Mouse (Mus musculus) cerebellum, adult 11 months (tissue): Measurements from ENCODE around the gene Dock9.

Experiments
- DNase-seq: peaks from one replicate; pipeline ENCODE4 v3.0.0; 2022

Gene Dock9

GRCm38 (mm10) chr14:121617645-121618390 lies 179.8 kb downstream of the Dock9 start:
- DNase-seq: peak; percentile 91

- no peak for DNase-seq
Observed at GRCm38 (mm10) chr14:121615431-121615830, 182.2 kb downstream of the Dock9 start.

- no peak for DNase-seq
Observed at GRCm38 (mm10) chr14:121614461-121615170, 183.0 kb downstream of the Dock9 start.

- DNase-seq: no peak
Observed at GRCm38 (mm10) chr14:121613490-121613889, 184.1 kb downstream of the Dock9 start.

- no peak for DNase-seq
Observed at GRCm38 (mm10) chr14:121612926-121613325, 184.7 kb downstream of the Dock9 start.

GRCm38 (mm10) chr14:121611533-121611932 lies 186.1 kb downstream of the Dock9 start:
- DNase-seq: no peak

GRCm38 (mm10) chr14:121611098-121611497 lies 186.5 kb downstream of the Dock9 start:
- no peak for DNase-seq

GRCm38 (mm10) chr14:121608522-121608921 lies 189.1 kb downstream of the Dock9 start:
- no peak for DNase-seq

- DNase-seq: no peak
Observed at GRCm38 (mm10) chr14:121606433-121606832, 191.2 kb downstream of the Dock9 start.

GRCm38 (mm10) chr14:121605260-121605659 lies 192.4 kb downstream of the Dock9 start:
- DNase-seq: no peak

GRCm38 (mm10) chr14:121604565-121604964 lies 193.1 kb downstream of the Dock9 start:
- DNase-seq: no peak

GRCm38 (mm10) chr14:121602610-121603009 lies 195.0 kb downstream of the Dock9 start:
- DNase-seq: no peak

GRCm38 (mm10) chr14:121600538-121600937 lies 197.1 kb downstream of the Dock9 start:
- DNase-seq: no peak

- no peak for DNase-seq
Observed at GRCm38 (mm10) chr14:121597073-121597472, 200.6 kb downstream of the Dock9 start.

GRCm38 (mm10) chr14:121596631-121597030 lies 201.0 kb downstream of the Dock9 start:
- DNase-seq: no peak

- no peak for DNase-seq
Observed at GRCm38 (mm10) chr14:121594684-121595083, 203.0 kb downstream of the Dock9 start.

- DNase-seq: no peak
Observed at GRCm38 (mm10) chr14:121593313-121593929, 204.2 kb downstream of the Dock9 start.

- no peak for DNase-seq
Observed at GRCm38 (mm10) chr14:121592890-121593289, 204.7 kb downstream of the Dock9 start.

GRCm38 (mm10) chr14:121592356-121592755 lies 205.3 kb downstream of the Dock9 start:
- DNase-seq: no peak

GRCm38 (mm10) chr14:121589097-121589725 lies 208.4 kb downstream of the Dock9 start:
- peak; percentile 63 for DNase-seq

GRCm38 (mm10) chr14:121588451-121588850 lies 209.2 kb downstream of the Dock9 start:
- DNase-seq: no peak

GRCm38 (mm10) chr14:121585906-121586765 lies 211.5 kb downstream of the Dock9 start:
- DNase-seq: no peak
